Mouse (Mus musculus) embryonic facial prominence, embryonic 14.5 days (tissue): ENCODE results near the gene Zbtb45. TPM values are rescaled to one million over a fixed set of nuclear protein-coding genes. Genes with fewer than 3 reads are reported as not detected.

Source experiments
- ATAC-seq: fragments of 200-750 bp; cut with Nextera tagmentation; 2 replicates; pipeline ENCODE4 v1.8.0; 2017; ENCODE audit warnings: low read depth, moderate number of reproducible peaks, moderate TSS enrichment
- DNase-seq: peaks from one replicate; pipeline ENCODE4 v3.0.0-alpha.2; 2015; ENCODE audit warnings: low spot score
- H3K27ac ChIP-seq: fragments of 300-500 bp; sonication (generic); replicated peaks from 2 replicates; pipeline ENCODE4 v1.5.1; 2014; ENCODE audit warnings: low read depth, mild to moderate bottlenecking, low read length, moderate library complexity
- H3K27me3 ChIP-seq: fragments of 300-500 bp; sonication (generic); replicated peaks from 2 replicates; pipeline ENCODE4 v1.6.1; 2014; ENCODE audit warnings: low read length; ENCODE audit not compliant: control insufficient read depth, insufficient read depth
- H3K36me3 ChIP-seq: fragments of 300-500 bp; sonication (generic); 2 replicates; pipeline ENCODE4 v1.6.1; 2014; ENCODE audit warnings: low read length, mixed read lengths; ENCODE audit not compliant: control insufficient read depth, insufficient read depth
- H3K4me1 ChIP-seq: fragments of 300-500 bp; sonication (generic); 2 replicates; pipeline ENCODE4 v1.6.1; 2014; ENCODE audit warnings: antibody characterized with exemption, low read length; ENCODE audit not compliant: control insufficient read depth, insufficient read depth
- H3K4me2 ChIP-seq: fragments of 300-500 bp; sonication (generic); 2 replicates; pipeline ENCODE4 v1.6.1; 2014; ENCODE audit warnings: low read depth, mild to moderate bottlenecking, low read length, moderate library complexity, mixed read lengths
- H3K4me3 ChIP-seq: fragments of 300-500 bp; sonication (generic); 2 replicates; pipeline ENCODE4 v1.5.1; 2014; ENCODE audit warnings: low read depth, mild to moderate bottlenecking, low read length
- H3K9ac ChIP-seq: fragments of 300-500 bp; sonication (generic); 2 replicates; pipeline ENCODE4 v1.6.1; 2014; ENCODE audit warnings: low read depth, mild to moderate bottlenecking, low read length, moderate library complexity, mixed read lengths
- H3K9me3 ChIP-seq: fragments of 300-500 bp; sonication (generic); 2 replicates; pipeline ENCODE4 v1.6.1; 2016; ENCODE audit warnings: low read length; ENCODE audit not compliant: control insufficient read depth
- WGBS: fragments of 180-500 bp; shearing (Covaris S2); extraction: QIAGEN DNeasy Blood & Tissue Kit; methylation state at CpG from one replicate; pipeline ENCODE4 v1.1.7; 2014; 5-methylcytosine and 5-hydroxymethylcytosine counted together
- polyA plus RNA-seq: library from polyadenylated mRNA; unstranded; fragments of >200 nt; fragmentation: Nextera tagmentation; extraction: Ambion mirVana; gene quantifications from 2 replicates; pipeline ENCODE4 v1.2.1, GENCODE M21; 2014

Gene Zbtb45
- polyA plus RNA-seq, 1 experiment from 2014 or later: 20.0 TPM

GRCm38 (mm10) chr7:12997230-12997629, 12.6 kb downstream of the Zbtb45 start:
- WGBS: 68% methylated on average over 5 of the region's 5 CpGs

DNA sequence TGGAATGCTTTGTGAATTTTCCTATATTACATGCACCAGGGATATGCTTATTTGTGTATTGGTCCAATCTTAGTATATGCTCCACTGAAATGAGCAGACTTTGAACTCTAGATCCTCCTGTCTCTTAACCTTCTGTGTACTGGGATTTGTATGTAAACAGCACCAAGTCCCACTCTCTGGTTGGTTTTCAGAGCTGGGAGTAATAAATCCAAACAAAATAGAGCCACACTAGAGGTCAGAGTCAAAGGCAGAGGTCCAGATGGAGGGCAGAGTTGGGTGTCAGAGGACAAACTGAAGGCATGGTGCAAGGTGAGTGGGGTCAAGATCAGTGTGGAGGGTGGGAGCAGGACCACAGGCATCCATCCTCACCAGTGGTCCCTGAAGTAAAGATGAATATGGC, 14.0 kb downstream of the Zbtb45 start:
- Histone ChIP-seq H3K27me3 (no peaks in the 10 kb centered on the region), H3K4me3 (no peak overlapping the region), H3K9ac (no peak overlapping the region), H3K9me3 (no peaks in the 10 kb centered on the region), H3K36me3 (no peaks in the 10 kb centered on the region), H3K4me2 (no peak overlapping the region), H3K4me1 (no peaks in the 10 kb centered on the region), H3K27ac (no peak overlapping the region)
- DNase-seq (no peak), ATAC-seq (no peak)

More at GRCm38 (mm10) chr7:12997230-12997629, 12.6 kb downstream of the Zbtb45 start:
- H3K9me3 ChIP-seq: no peaks in the 10 kb centered on the region
- H3K4me2 ChIP-seq: no peak overlapping the region
- H3K27ac ChIP-seq: no peak overlapping the region
- no peak overlapping the region for H3K9ac ChIP-seq
- H3K4me1 ChIP-seq: no peaks in the 10 kb centered on the region
- ATAC-seq (no peak), DNase-seq (no peak)
- H3K4me3 ChIP-seq: no peak overlapping the region
- H3K36me3 ChIP-seq: no peaks in the 10 kb centered on the region
- H3K27me3 ChIP-seq: no peaks in the 10 kb centered on the region

GRCm38 (mm10) chr7:12993148-12993547, 16.7 kb downstream of the Zbtb45 start:
- WGBS: 87% methylated on average over 10 of the region's 10 CpGs
- ATAC-seq (no peak), DNase-seq (no peak)
- Histone ChIP-seq H3K9ac (no peak overlapping the region), H3K4me3 (no peak overlapping the region), H3K4me2 (no peak overlapping the region), H3K9me3 (no peaks in the 10 kb centered on the region), H3K27me3 (no peaks in the 10 kb centered on the region), H3K36me3 (no peaks in the 10 kb centered on the region), H3K27ac (no peak overlapping the region), H3K4me1 (no peaks in the 10 kb centered on the region)

DNA sequence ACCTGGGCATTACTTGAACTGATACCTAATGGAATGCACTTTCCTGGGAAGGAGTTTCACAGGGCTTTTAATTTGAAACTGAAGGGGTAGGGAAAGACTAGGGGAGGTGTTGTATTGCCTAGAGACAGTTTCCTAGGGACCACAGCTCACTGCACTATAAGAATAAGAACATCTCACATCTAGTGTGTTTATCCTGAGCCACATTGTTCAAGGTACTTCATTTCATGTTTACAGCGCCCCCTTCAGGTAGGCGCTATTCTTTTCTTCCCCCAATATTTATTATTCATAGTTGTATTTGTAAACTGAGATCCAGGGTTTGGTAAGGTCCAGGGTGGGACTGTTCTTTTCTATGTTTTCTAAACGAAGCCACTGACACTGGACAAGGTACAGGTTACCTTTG, 17.6 kb downstream of the Zbtb45 start:
- no peak for ATAC-seq
- Histone ChIP-seq H3K36me3 (no peaks in the 10 kb centered on the region), H3K4me2 (no peak overlapping the region), H3K9ac (no peak overlapping the region), H3K27ac (no peak overlapping the region), H3K4me3 (no peak overlapping the region), H3K9me3 (no peaks in the 10 kb centered on the region), H3K27me3 (no peaks in the 10 kb centered on the region), H3K4me1 (no peaks in the 10 kb centered on the region)
- DNase-seq: no peak
- 8% methylated on average over 3 of the region's 3 CpGs for WGBS

GRCm38 (mm10) chr7:12987409-12988189, 22.2 kb downstream of the Zbtb45 start:
- no peaks in the 10 kb centered on the region for H3K27me3 ChIP-seq
- no peak for ATAC-seq
- H3K4me2 ChIP-seq: no peak overlapping the region
- no peak overlapping the region for H3K27ac ChIP-seq
- H3K4me3 ChIP-seq: no peak overlapping the region
- no peak overlapping the region for H3K9ac ChIP-seq
- no peaks in the 10 kb centered on the region for H3K9me3 ChIP-seq
- 80% methylated on average over 8 of the region's 8 CpGs for WGBS
- no peaks in the 10 kb centered on the region for H3K4me1 ChIP-seq
- peaks cover 3% of the 10 kb centered on the region; the same call in 1 of the 2 replicates for H3K36me3 ChIP-seq
- no peak for DNase-seq

GRCm38 (mm10) chr7:12986906-12987305, 22.9 kb downstream of the Zbtb45 start:
- Histone ChIP-seq H3K27ac (no peak overlapping the region), H3K9ac (no peak overlapping the region), H3K4me1 (no peaks in the 10 kb centered on the region), H3K36me3 (peaks cover 9% of the 10 kb centered on the region; the same call in 1 of the 2 replicates), H3K9me3 (no peaks in the 10 kb centered on the region), H3K27me3 (no peaks in the 10 kb centered on the region), H3K4me2 (no peak overlapping the region), H3K4me3 (no peak overlapping the region)
- DNase-seq (no peak), ATAC-seq (no peak)
- 82% methylated on average over 8 of the region's 8 CpGs for WGBS

- 80% methylated on average over 1 of the region's 1 CpGs for WGBS
- H3K9ac ChIP-seq: no peak overlapping the region
- ATAC-seq (no peak), DNase-seq (no peak)
- H3K9me3 ChIP-seq: no peaks in the 10 kb centered on the region
- H3K4me3 ChIP-seq: no peak overlapping the region
- H3K27ac ChIP-seq: no peak overlapping the region
- no peaks in the 10 kb centered on the region for H3K4me1 ChIP-seq
- H3K4me2 ChIP-seq: no peak overlapping the region
- peaks cover 10% of the 10 kb centered on the region; the same call in 1 of the 2 replicates for H3K36me3 ChIP-seq
- H3K27me3 ChIP-seq: no peaks in the 10 kb centered on the region
Observed at GRCm38 (mm10) chr7:12985724-12986123, 24.1 kb downstream of the Zbtb45 start.

GRCm38 (mm10) chr7:12980291-12980690, 29.5 kb downstream of the Zbtb45 start:
- no peak for ATAC-seq
- H3K27me3 ChIP-seq: no peaks in the 10 kb centered on the region
- H3K4me1 ChIP-seq: peaks cover 4% of the 10 kb centered on the region; the same call in 1 of the 2 replicates
- H3K4me2 ChIP-seq: no peak overlapping the region
- DNase-seq: no peak
- H3K27ac ChIP-seq: no peak overlapping the region
- H3K9me3 ChIP-seq: no peaks in the 10 kb centered on the region
- WGBS: 84% methylated on average over 7 of the region's 7 CpGs
- no peak overlapping the region for H3K4me3 ChIP-seq
- H3K36me3 ChIP-seq: peaks cover 10% of the 10 kb centered on the region; the same call in 1 of the 2 replicates
- no peak overlapping the region for H3K9ac ChIP-seq

DNA sequence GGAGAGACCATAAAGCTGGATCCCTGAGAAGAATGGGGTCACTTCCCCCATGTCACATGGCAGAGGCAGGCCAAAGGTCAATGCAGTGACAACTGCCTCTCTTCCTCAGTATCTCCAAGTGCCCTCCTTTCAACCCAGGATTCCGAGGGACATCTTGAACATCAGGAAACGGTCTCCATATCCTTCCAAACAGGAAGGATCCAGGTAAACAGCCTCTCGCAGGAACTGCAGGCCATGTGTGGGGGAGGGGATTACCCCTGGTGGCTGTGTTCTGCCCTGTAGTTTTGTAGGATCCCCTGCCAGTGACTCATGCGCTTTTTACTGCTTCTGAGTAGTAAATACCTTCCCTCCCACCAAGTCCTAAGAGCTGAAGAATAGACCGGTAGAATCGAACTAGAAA, 30.1 kb downstream of the Zbtb45 start:
- ATAC-seq (no peak), DNase-seq (no peak)
- H3K4me1 ChIP-seq: peaks cover 4% of the 10 kb centered on the region; the same call in 1 of the 2 replicates
- no peaks in the 10 kb centered on the region for H3K9me3 ChIP-seq
- H3K4me2 ChIP-seq: no peak overlapping the region
- peaks cover 10% of the 10 kb centered on the region; the same call in 1 of the 2 replicates for H3K36me3 ChIP-seq
- H3K27me3 ChIP-seq: no peaks in the 10 kb centered on the region
- H3K27ac ChIP-seq: no peak overlapping the region
- WGBS: 74% methylated on average over 6 of the region's 6 CpGs
- no peak overlapping the region for H3K9ac ChIP-seq
- no peak overlapping the region for H3K4me3 ChIP-seq
